21 mouse cellular contexts compared by ENCODE assay signal in the genomic region with DNA sequence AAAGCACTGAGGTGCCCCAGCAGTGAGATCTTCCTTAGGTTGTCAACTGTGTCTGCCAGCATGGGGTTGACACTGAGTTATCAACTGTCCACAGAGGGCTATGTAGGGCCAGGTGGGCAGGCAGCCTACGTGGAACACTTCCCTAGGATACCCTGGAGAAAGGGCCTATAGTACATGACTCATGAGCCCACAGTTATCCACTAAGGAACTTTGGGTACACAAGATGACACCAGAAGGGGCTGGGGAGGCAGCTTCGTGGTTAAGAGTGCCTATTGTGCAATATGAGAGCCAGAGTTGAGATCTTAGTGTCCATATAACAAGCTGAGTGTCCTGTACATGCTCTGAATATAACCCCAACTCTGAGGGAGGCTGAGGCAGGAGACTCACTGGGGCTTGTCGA.
"Had no signal": no experiment of that assay in that cellular context is flagged by ENCODE, and none has a peak within 500 bp of the region (broad histone marks: within the 10 kb centered on the region; RNA-seq: fewer than 3 reads in every experiment).

No protein-coding gene starts in this region.

- ATAC-seq: hindbrain, embryonic 16.5 days; hindbrain, postnatal 0 days; inflammation-experienced regulatory T-cells, adult 6 months; intestine, embryonic 15.5 days; intestine, embryonic 16.5 days; intestine, postnatal 0 days had no signal

- DNase-seq: heart, postnatal 10 days; heart, postnatal 14 days; heart, postnatal 36 days; heart, postnatal 4 days; kidney, adult 11 months; kidney, adult 18-20 months; kidney, adult 2 months; kidney, adult 8-10 months; kidney, adult 9 months; kidney, postnatal 10 days; kidney, postnatal 25 days; kidney, postnatal 36 days; kidney, postnatal 4 days; layer of hippocampus, adult 9-11 months; layer of hippocampus, postnatal 36 days had no signal
